Mouse (Mus musculus) hindbrain, embryonic 10.5 days (tissue): ENCODE measurements around the gene Rasal2. TPM values are rescaled to one million over a fixed set of nuclear protein-coding genes. Genes with fewer than 3 reads are reported as not detected.

Experiments
- DNase-seq: peaks from one replicate; pipeline ENCODE4 v3.0.0-alpha.2; 2017; ENCODE audit warnings: low spot score
- H3K27ac ChIP-seq: fragments of 300-500 bp; sonication (generic); 2 replicates; pipeline ENCODE4 v1.5.1; 2016; ENCODE audit warnings: mild to moderate bottlenecking, moderate library complexity
- H3K27me3 ChIP-seq: fragments of 300-500 bp; sonication (generic); 2 replicates; pipeline ENCODE4 v1.6.1; 2016; ENCODE audit warnings: mild to moderate bottlenecking; ENCODE audit not compliant: poor library complexity, insufficient read depth, severe bottlenecking
- H3K36me3 ChIP-seq: fragments of 300-500 bp; sonication (generic); 2 replicates; pipeline ENCODE4 v1.6.1; 2016; ENCODE audit warnings: mild to moderate bottlenecking, moderate library complexity
- H3K4me1 ChIP-seq: fragments of 300-500 bp; sonication (generic); replicated peaks from 2 replicates; pipeline ENCODE4 v1.6.1; 2016; ENCODE audit warnings: mild to moderate bottlenecking
- H3K4me3 ChIP-seq: fragments of 300-500 bp; sonication (generic); 2 replicates; pipeline ENCODE4 v1.5.1; 2016; ENCODE audit warnings: mild to moderate bottlenecking, moderate library complexity
- H3K9me3 ChIP-seq: fragments of 300-500 bp; sonication (generic); 2 replicates; pipeline ENCODE4 v1.6.1; 2016; ENCODE audit warnings: mild to moderate bottlenecking, moderate library complexity
- WGBS: fragments of 180-500 bp; shearing (Covaris S2); methylation state at CpG from one replicate; pipeline ENCODE4 v1.1.7; 2016; 5-methylcytosine and 5-hydroxymethylcytosine counted together
- polyA plus RNA-seq: library from polyadenylated mRNA; unstranded; fragments of >200 nt; fragmentation: Nextera tagmentation; extraction: Ambion mirVana; gene quantifications from 2 replicates; pipeline ENCODE4 v1.2.1, GENCODE M21; 2016

The Rasal2 gene
- polyA plus RNA-seq, 1 experiment from 2014 or later, result 18.5 TPM

GRCm38 (mm10) chr1:157448164-157448804, 35.9 kb upstream of the Rasal2 start:
- 34% methylated on average over 7 of the region's 7 CpGs for WGBS
- Histone ChIP-seq H3K9me3 (no peaks in the 10 kb centered on the region), H3K4me1 (peaks cover 75% of the 10 kb centered on the region), H3K27ac (no peak overlapping the region; the same call in 1 of the 2 replicates), H3K4me3 (no peak overlapping the region), H3K27me3 (peaks cover 51% of the 10 kb centered on the region), H3K36me3 (no peaks in the 10 kb centered on the region)
- no peak for DNase-seq

DNA sequence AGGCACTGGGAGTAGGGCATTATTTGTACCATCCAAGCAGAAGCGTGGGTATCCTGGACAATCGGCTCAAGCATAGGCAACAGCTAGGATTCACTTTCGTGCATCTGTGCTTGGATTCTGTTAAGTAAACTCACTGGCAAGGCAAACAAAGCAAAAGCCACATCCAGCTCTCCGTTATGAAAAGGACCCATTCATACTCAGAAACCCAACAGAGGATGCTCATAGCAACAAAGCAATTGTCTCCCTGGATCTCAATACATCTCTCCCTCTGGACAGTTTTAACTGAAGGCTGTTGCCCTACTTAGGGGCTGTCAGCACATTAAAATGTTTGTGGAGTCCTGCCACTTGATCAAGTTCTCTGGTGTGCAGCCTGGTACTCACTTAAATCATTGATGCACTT, 34.7 kb upstream of the Rasal2 start:
- H3K36me3 ChIP-seq, result no peaks in the 10 kb centered on the region
- no peak for DNase-seq
- H3K4me3 ChIP-seq, result no peak overlapping the region
- 49% methylated on average over 4 of the region's 4 CpGs for WGBS
- H3K27me3 ChIP-seq, result peaks cover 51% of the 10 kb centered on the region
- H3K9me3 ChIP-seq, result no peaks in the 10 kb centered on the region
- H3K27ac ChIP-seq, result peak overlapping the region; percentile 56
- peaks cover 74% of the 10 kb centered on the region for H3K4me1 ChIP-seq

GRCm38 (mm10) chr1:157446325-157446724, 33.9 kb upstream of the Rasal2 start:
- H3K4me1 ChIP-seq, result peaks cover 82% of the 10 kb centered on the region
- H3K27me3 ChIP-seq, result peaks cover 51% of the 10 kb centered on the region
- no peak overlapping the region for H3K4me3 ChIP-seq
- no peaks in the 10 kb centered on the region for H3K9me3 ChIP-seq
- no peaks in the 10 kb centered on the region for H3K36me3 ChIP-seq
- peak overlapping the region; percentile 56; the same call in 1 of the 2 replicates for H3K27ac ChIP-seq
- WGBS, result 76% methylated on average over 7 of the region's 7 CpGs
- DNase-seq, result no peak

- no peaks in the 10 kb centered on the region for H3K9me3 ChIP-seq
- no peaks in the 10 kb centered on the region for H3K36me3 ChIP-seq
- DNase-seq, result no peak
- H3K4me3 ChIP-seq, result no peak overlapping the region
- H3K4me1 ChIP-seq, result peaks cover 86% of the 10 kb centered on the region
- H3K27me3 ChIP-seq, result peaks cover 43% of the 10 kb centered on the region
- 0 out of 2 replicates have a peak overlapping the region, but pooled peaks have one; percentile 16 for H3K27ac ChIP-seq
- WGBS, result 92% methylated on average over 6 of the region's 6 CpGs
Measured at GRCm38 (mm10) chr1:157445398-157445910, 33.1 kb upstream of the Rasal2 start.

DNA sequence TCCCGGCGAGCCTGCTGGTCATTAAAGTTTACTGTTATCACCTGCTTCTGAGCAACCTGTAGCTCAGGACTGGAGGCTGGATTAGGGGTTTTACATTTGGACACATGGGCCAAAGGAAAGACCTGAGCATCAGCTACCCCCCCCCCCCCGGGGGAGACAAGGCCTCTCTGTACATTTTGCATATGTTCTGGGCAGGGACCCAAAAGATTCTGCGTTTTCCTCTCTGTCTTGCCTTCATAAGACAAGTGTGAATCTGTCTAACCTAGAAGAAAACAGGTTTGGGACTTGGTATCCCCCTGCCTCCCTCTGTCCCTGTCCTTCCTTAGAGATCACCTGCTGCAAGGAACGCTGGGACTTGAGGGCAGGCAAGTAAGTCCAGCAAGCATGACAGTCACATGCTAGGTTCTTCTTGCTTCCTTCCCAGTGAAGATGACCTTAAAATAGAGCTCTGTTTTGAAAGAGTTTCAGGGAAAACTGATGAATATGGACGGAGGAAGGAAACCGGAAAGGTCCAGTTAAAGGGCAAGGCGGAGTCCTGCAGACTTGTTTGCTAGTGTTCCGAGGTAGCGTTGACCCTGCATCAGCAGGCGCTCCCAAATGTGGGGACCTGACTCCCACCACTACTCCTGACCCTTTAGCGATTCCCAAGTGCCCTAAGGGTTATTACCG, 32.4 kb upstream of the Rasal2 start:
- WGBS, result 70% methylated on average over 13 of the region's 13 CpGs
- Histone ChIP-seq H3K36me3 (no peaks in the 10 kb centered on the region), H3K4me3 (no peak overlapping the region), H3K4me1 (peaks cover 86% of the 10 kb centered on the region), H3K27ac (peak overlapping the region; percentile 90), H3K9me3 (no peaks in the 10 kb centered on the region), H3K27me3 (peaks cover 36% of the 10 kb centered on the region)
- DNase-seq, result no peak

- peak overlapping the region; percentile 90 for H3K27ac ChIP-seq
- H3K9me3 ChIP-seq, result no peaks in the 10 kb centered on the region
- peaks cover 88% of the 10 kb centered on the region for H3K4me1 ChIP-seq
- peak overlapping the region; percentile 28 for H3K4me3 ChIP-seq
- H3K27me3 ChIP-seq, result peaks cover 29% of the 10 kb centered on the region
- no peaks in the 10 kb centered on the region for H3K36me3 ChIP-seq
- no peak for DNase-seq
- 28% methylated on average over 19 of the region's 19 CpGs for WGBS
Measured at GRCm38 (mm10) chr1:157443723-157444561, 31.5 kb upstream of the Rasal2 start.

GRCm38 (mm10) chr1:157443026-157443722, 30.8 kb upstream of the Rasal2 start:
- Histone ChIP-seq H3K4me1 (peaks cover 86% of the 10 kb centered on the region), H3K36me3 (no peaks in the 10 kb centered on the region), H3K27ac (peak overlapping the region; percentile 90), H3K9me3 (no peaks in the 10 kb centered on the region), H3K4me3 (peak overlapping the region; percentile 28), H3K27me3 (peaks cover 22% of the 10 kb centered on the region)
- DNase-seq, result peak; percentile 61
- 9% methylated on average over 14 of the region's 14 CpGs for WGBS

GRCm38 (mm10) chr1:157439973-157440641, 27.7 kb upstream of the Rasal2 start:
- no peaks in the 10 kb centered on the region for H3K9me3 ChIP-seq
- H3K4me3 ChIP-seq, result peak overlapping the region; percentile 35

GRCm38 (mm10) chr1:157439101-157439500, 26.7 kb upstream of the Rasal2 start:
- Histone ChIP-seq H3K9me3 (no peaks in the 10 kb centered on the region), H3K27me3 (no peaks in the 10 kb centered on the region), H3K36me3 (no peaks in the 10 kb centered on the region), H3K4me1 (peaks cover 52% of the 10 kb centered on the region), H3K4me3 (no peak overlapping the region), H3K27ac (peak overlapping the region; percentile 90)
- WGBS, result 88% methylated on average over 4 of the region's 4 CpGs
- DNase-seq, result no peak

More at GRCm38 (mm10) chr1:157439973-157440641, 27.7 kb upstream of the Rasal2 start:
- 2% methylated on average over 14 of the region's 14 CpGs for WGBS
- DNase-seq, result peak; percentile 78
- H3K36me3 ChIP-seq, result no peaks in the 10 kb centered on the region
- peak overlapping the region; percentile 90 for H3K27ac ChIP-seq
- H3K27me3 ChIP-seq, result 0 out of 2 replicates have a peak, but pooled peaks cover 3% of the 10 kb centered on the region
- H3K4me1 ChIP-seq, result peaks cover 61% of the 10 kb centered on the region

GRCm38 (mm10) chr1:157438290-157438689, 25.9 kb upstream of the Rasal2 start:
- DNase-seq, result no peak
- H3K36me3 ChIP-seq, result no peaks in the 10 kb centered on the region
- no peak overlapping the region for H3K4me3 ChIP-seq
- 94% methylated on average over 2 of the region's 2 CpGs for WGBS
- H3K27ac ChIP-seq, result peak overlapping the region; percentile 90; the same call in 1 of the 2 replicates
- peaks cover 46% of the 10 kb centered on the region for H3K4me1 ChIP-seq
- H3K9me3 ChIP-seq, result no peaks in the 10 kb centered on the region
- H3K27me3 ChIP-seq, result no peaks in the 10 kb centered on the region

DNA sequence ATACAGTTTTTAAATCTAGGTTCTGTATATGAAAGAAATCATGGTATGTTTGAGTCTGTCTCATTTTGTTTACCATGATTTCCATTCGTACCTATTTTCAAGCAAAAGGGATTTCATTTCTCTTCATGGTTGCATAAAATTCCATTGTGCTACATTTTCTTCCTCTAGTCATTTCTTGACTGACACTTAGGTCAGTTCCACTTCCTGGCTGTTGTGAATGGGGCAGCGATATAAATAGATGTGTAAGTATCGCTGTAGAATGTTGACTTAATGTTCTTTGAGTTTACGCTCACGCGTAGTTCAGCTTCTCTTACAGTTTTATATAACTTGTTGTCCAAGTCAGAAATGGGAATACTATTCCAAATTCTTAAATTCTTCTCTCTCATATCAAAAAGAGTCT, 23.5 kb upstream of the Rasal2 start:
- Histone ChIP-seq H3K9me3 (no peaks in the 10 kb centered on the region), H3K27ac (no peak overlapping the region), H3K4me1 (peaks cover 26% of the 10 kb centered on the region), H3K36me3 (no peaks in the 10 kb centered on the region), H3K4me3 (no peak overlapping the region), H3K27me3 (no peaks in the 10 kb centered on the region)
- WGBS, result 94% methylated on average over 6 of the region's 6 CpGs
- no peak for DNase-seq

DNA sequence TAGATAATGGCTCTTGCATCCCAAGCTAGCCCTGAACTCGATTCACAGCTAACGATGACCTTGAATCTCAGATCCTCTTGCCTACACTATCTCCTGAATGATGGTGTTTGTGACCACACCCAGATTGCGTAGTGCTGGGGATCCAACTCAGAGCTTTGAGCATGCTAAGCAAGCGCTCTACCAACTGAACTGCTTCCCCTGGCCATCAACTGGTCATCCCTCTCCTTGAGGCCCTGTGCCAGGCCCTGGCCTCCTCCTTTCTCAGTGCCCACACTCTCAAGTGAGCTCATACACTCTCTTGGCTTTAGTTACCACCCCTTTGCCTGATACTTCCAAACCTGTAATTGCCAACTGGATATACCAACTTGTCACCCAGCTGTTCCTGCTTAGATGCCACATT, 22.0 kb upstream of the Rasal2 start:
- no peaks in the 10 kb centered on the region for H3K27me3 ChIP-seq
- H3K4me3 ChIP-seq, result no peak overlapping the region
- no peaks in the 10 kb centered on the region for H3K36me3 ChIP-seq
- H3K27ac ChIP-seq, result no peak overlapping the region
- H3K9me3 ChIP-seq, result no peaks in the 10 kb centered on the region
- DNase-seq, result no peak
- peaks cover 10% of the 10 kb centered on the region for H3K4me1 ChIP-seq
- WGBS, result 97% methylated on average over 4 of the region's 4 CpGs
